Mouse (Mus musculus) midbrain, embryonic 14.5 days (tissue): Measurements from ENCODE around the gene Apip. TPM values are rescaled to one million over a fixed set of nuclear protein-coding genes. Genes with fewer than 3 reads are reported as not detected.
A peak's percentile ranks its signal among the peaks of the same experiment; 100 is the strongest.

ENCODE experiments used
- ATAC-seq: fragments of 200-750 bp; cut with Nextera tagmentation; 2 replicates; pipeline ENCODE4 v1.8.0; 2017; ENCODE audit warnings: moderate number of reproducible peaks, moderate library complexity; ENCODE audit not compliant: low FRiP score, low TSS enrichment
- DNase-seq: peaks from one replicate; pipeline ENCODE4 v3.0.0-alpha.2; 2015
- H3K27ac ChIP-seq: fragments of 300-500 bp; sonication (generic); replicated peaks from 2 replicates; pipeline ENCODE4 v1.5.1; 2014; ENCODE audit warnings: mild to moderate bottlenecking, low read depth, low read length, moderate library complexity
- H3K27me3 ChIP-seq: fragments of 300-500 bp; sonication (generic); 2 replicates; pipeline ENCODE4 v1.6.1; 2014; ENCODE audit warnings: low read length, control low read depth, mixed read lengths; ENCODE audit not compliant: control insufficient read depth, insufficient read depth
- H3K36me3 ChIP-seq: fragments of 300-500 bp; sonication (generic); 2 replicates; pipeline ENCODE4 v1.6.1; 2014; ENCODE audit warnings: low read length, control low read depth; ENCODE audit not compliant: control insufficient read depth, insufficient read depth
- H3K4me1 ChIP-seq: fragments of 300-500 bp; sonication (generic); 2 replicates; pipeline ENCODE4 v1.6.1; 2014; ENCODE audit warnings: mild to moderate bottlenecking, antibody characterized with exemption, low read length, control low read depth; ENCODE audit not compliant: control insufficient read depth, insufficient read depth
- H3K4me2 ChIP-seq: fragments of 300-500 bp; sonication (generic); 2 replicates; pipeline ENCODE4 v1.6.1; 2014; ENCODE audit warnings: mild to moderate bottlenecking, low read length, moderate library complexity
- H3K4me3 ChIP-seq: fragments of 300-500 bp; sonication (generic); replicated peaks from 2 replicates; pipeline ENCODE4 v1.5.1; 2014; ENCODE audit warnings: low read depth, low read length
- H3K9ac ChIP-seq: fragments of 300-500 bp; sonication (generic); replicated peaks from 2 replicates; pipeline ENCODE4 v1.6.1; 2014; ENCODE audit warnings: mild to moderate bottlenecking, low read length, moderate library complexity
- H3K9me3 ChIP-seq: fragments of 300-500 bp; sonication (generic); 2 replicates; pipeline ENCODE4 v1.6.1; 2016; ENCODE audit warnings: low read length, control low read depth, mixed read lengths; ENCODE audit not compliant: control insufficient read depth
- WGBS: fragments of 180-500 bp; shearing (Covaris S2); extraction: QIAGEN DNeasy Blood & Tissue Kit; methylation state at CpG from one replicate; pipeline ENCODE4 v1.1.7; 2014; 5-methylcytosine and 5-hydroxymethylcytosine counted together
- polyA plus RNA-seq: library from polyadenylated mRNA; unstranded; fragments of >200 nt; fragmentation: Nextera tagmentation; extraction: Ambion mirVana; gene quantifications from 2 replicates; pipeline ENCODE4 v1.2.1, GENCODE M21; 2014

The Apip gene
- polyA plus RNA-seq, result 48.2 and 49.0 TPM in 2 replicates

DNA sequence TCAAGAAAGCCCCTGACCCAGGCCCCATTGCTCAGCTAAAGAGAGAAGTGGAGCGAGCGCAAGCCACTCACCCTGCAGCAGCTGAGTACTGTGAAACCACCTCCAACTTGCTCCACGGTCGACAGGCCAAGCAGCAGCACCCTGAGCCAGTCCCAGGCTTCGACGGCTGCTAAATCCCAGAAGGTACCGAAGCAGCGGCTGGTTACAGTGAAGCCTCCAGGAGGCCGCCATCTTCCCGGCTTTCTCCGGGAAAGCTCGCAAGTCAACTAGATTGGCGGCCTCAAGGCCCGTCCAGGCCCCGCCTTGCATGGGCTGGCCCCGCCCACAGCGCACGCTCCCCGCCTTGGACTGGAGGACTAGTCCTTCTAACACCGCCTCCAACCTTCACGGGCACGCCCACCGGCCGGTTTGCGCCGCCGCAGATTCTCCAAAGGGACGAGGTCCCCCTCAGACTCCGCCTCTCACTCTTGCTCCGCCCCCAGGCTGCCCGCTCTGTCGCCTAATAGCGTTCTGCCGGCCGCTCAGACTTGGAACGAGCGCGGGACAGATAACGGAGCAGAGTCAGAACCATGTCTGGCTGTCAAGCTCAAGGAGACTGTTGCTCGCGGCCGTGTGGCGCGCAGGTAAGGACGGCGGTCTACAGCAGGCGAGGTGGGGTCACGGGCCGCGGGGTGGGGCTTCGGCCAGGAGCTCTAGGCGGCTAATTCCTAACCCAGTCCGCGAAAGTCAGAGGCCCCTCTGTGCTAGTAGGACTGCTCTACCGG lies at the start of gene Apip, which contains the start of gene Pdhx:
Gene Apip (plus strand): TSS at position 457 of the 764 bp plus-strand sequence.
Gene Pdhx (minus strand): TSS at position 295 of the 764 bp plus-strand sequence.
- Histone ChIP-seq H3K4me3 (peak within 1 kb of the TSS; percentile 66), H3K9ac (peak within 1 kb of the TSS; percentile 81), H3K36me3 (no peaks in the 10 kb centered on the region), H3K4me2 (peak within 1 kb of the TSS; percentile 69), H3K27me3 (no peaks in the 10 kb centered on the region), H3K9me3 (no peaks in the 10 kb centered on the region), H3K4me1 (peaks cover 15% of the 10 kb centered on the region), H3K27ac (peak within 1 kb of the TSS; percentile 89)
- peak; percentile 100 for DNase-seq
- under 1% methylated on average over 55 of the region's 55 CpGs for WGBS
- ATAC-seq, result peak; percentile 100

DNA sequence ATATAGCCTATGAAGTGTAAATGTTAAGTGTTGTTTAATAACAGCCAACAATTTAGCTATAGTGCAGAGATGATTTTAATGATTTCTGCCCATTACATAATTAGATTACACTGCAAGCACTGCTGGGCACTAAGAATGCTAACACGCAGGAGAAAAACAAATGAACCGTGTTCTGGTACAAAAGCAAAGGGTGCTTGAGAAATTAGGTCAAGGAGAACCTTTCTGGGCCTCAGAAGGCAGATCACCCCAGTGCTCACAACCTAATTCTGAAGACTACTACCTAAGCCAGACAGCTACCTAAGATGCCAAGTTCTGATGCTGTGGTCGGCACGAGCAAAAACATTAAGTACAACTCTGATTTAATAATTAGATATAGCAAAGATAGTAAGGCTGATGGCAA lies 35.6 kb upstream of the Apip start:
- ATAC-seq, result no peak
- Histone ChIP-seq H3K9me3 (no peaks in the 10 kb centered on the region), H3K27me3 (no peaks in the 10 kb centered on the region), H3K27ac (no peak overlapping the region), H3K4me3 (no peak overlapping the region), H3K36me3 (peaks cover 10% of the 10 kb centered on the region), H3K9ac (no peak overlapping the region), H3K4me1 (no peaks in the 10 kb centered on the region), H3K4me2 (no peak overlapping the region)
- 85% methylated on average over 4 of the region's 4 CpGs for WGBS
- DNase-seq, result no peak

DNA sequence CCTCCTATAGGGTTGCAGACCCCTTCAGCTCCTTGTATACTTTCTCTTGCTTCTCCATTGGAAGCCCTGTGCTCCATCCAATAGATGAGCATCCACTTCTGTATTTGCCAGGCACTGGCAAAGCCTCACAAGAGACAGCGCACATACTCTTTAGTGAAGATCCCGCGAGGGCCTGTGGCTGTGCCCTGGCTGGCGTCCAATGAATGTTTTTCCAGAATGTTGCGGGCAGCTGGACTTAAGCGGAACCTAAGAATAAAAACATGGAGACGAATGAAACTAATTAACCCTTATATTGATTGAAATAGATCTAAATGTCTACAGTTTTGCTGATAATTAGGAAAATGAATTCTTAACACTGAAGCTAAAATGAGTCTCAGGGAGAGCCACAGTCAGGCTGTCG lies 32.6 kb upstream of the Apip start:
- H3K9ac ChIP-seq, result no peak overlapping the region
- H3K27me3 ChIP-seq, result no peaks in the 10 kb centered on the region
- no peak overlapping the region for H3K27ac ChIP-seq
- no peaks in the 10 kb centered on the region for H3K4me1 ChIP-seq
- H3K4me2 ChIP-seq, result no peak overlapping the region
- peaks cover 3% of the 10 kb centered on the region for H3K36me3 ChIP-seq
- H3K9me3 ChIP-seq, result no peaks in the 10 kb centered on the region
- ATAC-seq (no peak), DNase-seq (peak; percentile 47)
- H3K4me3 ChIP-seq, result no peak overlapping the region
- WGBS, result 73% methylated on average over 8 of the region's 8 CpGs

DNA sequence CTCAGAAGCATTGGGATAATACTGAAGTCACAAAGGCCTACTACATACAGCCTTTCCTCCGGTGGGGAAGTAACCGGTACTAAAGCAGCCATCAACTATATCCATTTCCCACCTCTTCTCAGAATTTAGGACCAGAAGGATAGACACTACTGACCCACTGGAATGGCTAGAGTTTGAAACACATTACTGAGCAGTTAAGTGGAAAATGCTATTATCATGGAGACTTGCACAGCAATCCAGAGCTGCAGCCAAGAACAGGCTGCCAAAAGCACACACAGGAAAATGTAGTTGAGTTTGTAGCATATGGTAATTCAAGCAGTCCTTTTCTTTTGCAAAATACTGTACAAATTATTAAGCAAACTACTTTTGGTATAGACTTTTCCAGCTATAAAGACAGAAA lies 28.2 kb upstream of the Apip start:
- ATAC-seq (no peak), DNase-seq (no peak)
- H3K4me2 ChIP-seq, result no peak overlapping the region
- H3K9ac ChIP-seq, result no peak overlapping the region
- 92% methylated on average over 2 of the region's 2 CpGs for WGBS
- H3K27ac ChIP-seq, result no peak overlapping the region
- no peak overlapping the region for H3K4me3 ChIP-seq
- no peaks in the 10 kb centered on the region for H3K27me3 ChIP-seq
- no peaks in the 10 kb centered on the region for H3K4me1 ChIP-seq
- H3K36me3 ChIP-seq, result peaks cover 6% of the 10 kb centered on the region; the same call in 1 of the 2 replicates
- H3K9me3 ChIP-seq, result no peaks in the 10 kb centered on the region

DNA sequence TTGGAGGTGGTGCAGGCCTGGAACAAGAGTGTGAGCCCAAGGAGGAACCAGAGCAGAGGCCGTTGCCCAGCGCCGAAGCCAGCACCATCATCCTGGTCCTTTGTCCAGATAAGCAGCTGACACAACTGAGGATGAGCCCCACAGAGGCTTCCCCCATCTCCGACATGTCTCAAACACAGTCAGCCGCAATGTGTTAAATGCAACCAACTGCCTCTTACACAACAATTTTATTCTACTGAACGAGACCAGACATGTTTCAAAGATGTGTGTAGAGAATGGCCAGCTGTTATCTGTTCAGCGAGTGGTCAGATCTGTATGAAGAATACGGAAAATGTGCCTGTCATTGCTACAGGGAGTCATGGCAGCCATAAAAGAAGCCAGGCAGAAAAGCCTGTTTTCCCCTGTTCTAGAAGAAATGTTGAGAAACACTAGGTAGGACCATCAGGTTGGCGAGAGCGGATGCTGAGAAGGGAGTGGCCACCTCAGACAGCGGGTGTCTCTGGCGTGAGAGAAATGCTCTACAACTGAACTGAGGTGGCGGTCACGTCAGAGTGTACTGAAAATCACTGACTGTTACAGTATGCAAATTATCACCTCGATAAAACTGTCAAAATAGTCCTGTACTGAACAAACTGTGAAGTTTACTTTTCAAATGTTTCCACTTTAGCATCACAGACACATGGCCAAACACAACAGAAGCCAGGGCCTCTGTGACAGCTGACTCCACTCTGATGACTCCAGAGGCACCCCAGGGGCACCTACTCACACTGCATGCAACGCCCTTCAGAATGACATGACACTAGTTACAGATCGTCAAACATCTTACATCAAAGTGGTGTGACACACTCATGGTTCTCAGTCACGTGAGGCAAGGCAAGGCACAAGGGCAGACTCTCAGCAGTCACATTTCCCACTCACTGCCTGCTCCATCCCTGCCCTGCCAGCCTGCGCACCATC lies 21.3 kb upstream of the Apip start:
- DNase-seq, result no peak
- Histone ChIP-seq H3K4me3 (no peak overlapping the region), H3K9ac (no peak overlapping the region), H3K4me2 (no peak overlapping the region), H3K9me3 (no peaks in the 10 kb centered on the region), H3K27ac (no peak overlapping the region), H3K36me3 (0 out of 2 replicates have a peak, but pooled peaks cover 4% of the 10 kb centered on the region), H3K27me3 (no peaks in the 10 kb centered on the region), H3K4me1 (no peaks in the 10 kb centered on the region)
- no peak for ATAC-seq
- 86% methylated on average over 19 of the region's 19 CpGs for WGBS

DNA sequence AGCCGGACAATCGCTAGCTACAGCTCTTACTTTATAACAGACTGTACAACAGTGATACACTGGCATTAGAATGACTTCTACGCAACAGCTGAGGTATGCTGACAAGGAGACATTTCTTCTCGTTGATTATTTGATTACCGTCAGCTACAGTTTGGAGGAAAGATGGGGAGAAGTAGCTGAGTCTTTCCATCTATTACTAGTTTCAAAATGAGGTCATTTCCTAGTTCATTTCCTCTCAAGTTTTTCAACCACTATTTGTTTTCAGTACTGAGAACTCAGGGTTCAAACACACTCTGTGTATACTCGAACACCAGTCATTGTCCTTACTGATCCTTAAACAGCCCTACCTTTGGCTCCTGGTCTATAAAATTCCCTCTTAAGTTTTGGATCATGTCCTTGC lies 17.7 kb upstream of the Apip start:
- DNase-seq, result no peak
- H3K9me3 ChIP-seq, result no peaks in the 10 kb centered on the region
- no peaks in the 10 kb centered on the region for H3K27me3 ChIP-seq
- WGBS, result 96% methylated on average over 6 of the region's 6 CpGs
- no peak overlapping the region for H3K27ac ChIP-seq
- ATAC-seq, result no peak
- 0 out of 2 replicates have a peak, but pooled peaks cover 4% of the 10 kb centered on the region for H3K36me3 ChIP-seq
- no peaks in the 10 kb centered on the region for H3K4me1 ChIP-seq
- no peak overlapping the region for H3K9ac ChIP-seq
- H3K4me2 ChIP-seq, result no peak overlapping the region
- no peak overlapping the region for H3K4me3 ChIP-seq

DNA sequence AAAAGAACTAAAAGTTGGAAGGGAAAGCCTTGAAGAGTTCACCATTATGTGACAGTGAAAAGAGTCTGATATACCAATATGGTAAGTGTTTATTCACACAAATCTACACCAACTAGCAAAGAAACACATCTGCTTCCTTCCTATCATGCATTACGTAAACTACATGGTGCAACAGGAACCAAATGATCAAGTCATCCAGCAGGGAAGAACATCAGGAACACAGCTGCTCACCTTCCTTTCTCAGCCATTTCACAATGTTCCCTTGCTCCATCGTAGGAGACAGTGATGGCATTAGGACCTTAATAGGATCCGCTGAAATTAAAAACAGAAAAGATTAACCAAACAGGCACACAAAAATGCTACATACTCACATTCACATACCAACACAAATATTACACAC lies 15.2 kb upstream of the Apip start:
- Histone ChIP-seq H3K4me2 (no peak overlapping the region), H3K27me3 (no peaks in the 10 kb centered on the region), H3K4me3 (no peak overlapping the region), H3K36me3 (0 out of 2 replicates have a peak, but pooled peaks cover 4% of the 10 kb centered on the region), H3K27ac (no peak overlapping the region), H3K9ac (no peak overlapping the region), H3K9me3 (no peaks in the 10 kb centered on the region), H3K4me1 (0 out of 2 replicates have a peak, but pooled peaks cover 3% of the 10 kb centered on the region)
- WGBS, result 97% methylated on average over 3 of the region's 3 CpGs
- DNase-seq (no peak), ATAC-seq (no peak)

DNA sequence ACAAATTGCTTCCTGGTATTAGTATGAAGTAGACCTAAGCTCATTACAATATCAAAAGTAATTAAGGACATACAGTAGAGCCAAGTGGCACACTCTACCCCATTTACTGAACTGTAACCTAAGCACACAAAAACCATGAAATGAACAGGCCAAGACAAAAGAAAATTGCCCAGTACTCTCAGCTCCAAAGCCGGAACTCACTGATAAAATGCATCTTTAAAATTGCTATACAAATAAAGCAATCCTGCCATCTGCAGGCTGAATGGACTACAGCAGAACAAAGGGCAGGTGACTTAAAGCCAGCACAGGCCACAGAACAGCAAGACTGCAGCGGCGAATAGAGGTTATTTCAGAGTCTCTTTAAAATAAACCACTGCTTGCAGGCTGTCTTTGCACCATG lies 10.6 kb upstream of the Apip start:
- 0 out of 2 replicates have a peak, but pooled peaks cover 3% of the 10 kb centered on the region for H3K4me1 ChIP-seq
- H3K9me3 ChIP-seq, result no peaks in the 10 kb centered on the region
- DNase-seq (peak; percentile 86), ATAC-seq (no peak)
- no peak overlapping the region for H3K4me2 ChIP-seq
- H3K36me3 ChIP-seq, result no peaks in the 10 kb centered on the region
- H3K27ac ChIP-seq, result no peak overlapping the region
- H3K9ac ChIP-seq, result 0 out of 2 replicates have a peak overlapping the region, but pooled peaks have one; percentile 29
- no peak overlapping the region for H3K4me3 ChIP-seq
- 30% methylated on average over 3 of the region's 3 CpGs for WGBS
- H3K27me3 ChIP-seq, result no peaks in the 10 kb centered on the region
